Mouse (Mus musculus): ENCODE results near the gene Abca4.

The Abca4 gene

GRCm38 (mm10) chr3:122109461-122109860 is 65.2 kb downstream of the Abca4 start:
- CTCF ChIA-PET: no interaction called here

DNA sequence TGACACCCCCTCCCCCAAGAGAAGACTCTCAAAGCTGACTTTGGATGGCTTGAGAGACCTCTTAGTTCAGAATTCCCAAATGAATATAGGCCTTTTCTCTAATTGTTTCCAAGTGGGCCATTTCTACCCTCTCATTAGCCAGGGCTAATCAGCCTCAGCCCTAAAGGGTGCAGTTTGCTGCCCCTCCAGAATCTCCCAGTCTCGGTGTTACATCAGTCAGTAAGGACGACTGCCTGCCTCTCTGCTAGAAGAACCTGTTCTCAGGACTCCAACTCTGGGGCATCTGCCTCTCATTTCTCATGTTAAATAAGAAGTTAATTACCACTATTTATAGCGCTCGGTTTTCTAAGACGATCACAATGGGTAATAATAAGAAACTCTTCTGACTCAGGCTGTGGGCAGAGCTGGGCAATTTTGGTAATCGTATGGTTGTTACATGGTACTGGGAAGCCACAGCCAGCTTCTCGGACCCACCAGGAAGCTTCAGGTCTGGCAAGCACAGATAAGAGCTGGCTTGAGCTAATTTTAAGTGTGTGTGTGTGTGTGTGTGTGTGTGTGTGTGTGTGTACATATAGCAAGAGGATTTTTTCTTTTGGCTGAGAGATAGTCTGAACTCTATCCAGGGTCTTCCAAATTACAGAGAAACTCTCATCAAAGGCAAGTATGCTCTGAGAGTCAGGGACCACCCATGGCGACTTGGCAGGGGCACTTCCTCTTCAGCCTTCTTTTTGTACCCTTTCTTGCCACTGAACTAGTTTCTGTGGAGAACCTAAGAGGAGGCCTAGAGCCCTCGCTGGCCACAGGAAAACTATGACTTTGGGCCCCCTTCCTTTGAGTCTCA is 67.1 kb downstream of the Abca4 start:
- CTCF ChIA-PET: no interaction called here

DNA sequence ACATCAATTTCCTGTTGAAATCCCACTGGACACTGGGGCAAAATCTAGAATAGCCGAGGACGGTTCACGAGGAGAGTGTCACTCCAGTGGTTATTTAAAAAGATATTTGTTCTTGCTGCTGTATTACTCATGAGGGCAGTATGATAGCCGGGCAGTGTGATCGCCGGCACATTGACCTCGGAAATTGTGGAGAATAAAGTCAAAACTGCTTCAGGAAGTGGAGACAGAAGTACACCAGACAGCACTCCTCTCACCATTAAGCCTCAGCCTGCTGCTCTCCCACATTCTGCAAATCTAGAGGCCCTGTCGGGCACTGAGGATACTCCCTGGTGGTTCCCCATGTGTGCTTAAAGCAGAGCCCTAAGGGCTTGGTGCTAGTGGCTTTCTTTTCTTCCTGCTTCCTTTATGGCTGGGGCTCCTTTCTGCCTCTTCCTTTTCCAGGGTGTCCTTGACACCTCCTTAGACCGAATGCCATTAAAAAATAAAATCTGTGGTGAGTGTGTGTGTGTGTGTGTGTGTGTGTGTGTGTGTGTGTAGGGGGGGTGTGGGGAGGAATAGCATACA is 74.5 kb downstream of the Abca4 start:
- CTCF ChIA-PET: no interaction called here

DNA sequence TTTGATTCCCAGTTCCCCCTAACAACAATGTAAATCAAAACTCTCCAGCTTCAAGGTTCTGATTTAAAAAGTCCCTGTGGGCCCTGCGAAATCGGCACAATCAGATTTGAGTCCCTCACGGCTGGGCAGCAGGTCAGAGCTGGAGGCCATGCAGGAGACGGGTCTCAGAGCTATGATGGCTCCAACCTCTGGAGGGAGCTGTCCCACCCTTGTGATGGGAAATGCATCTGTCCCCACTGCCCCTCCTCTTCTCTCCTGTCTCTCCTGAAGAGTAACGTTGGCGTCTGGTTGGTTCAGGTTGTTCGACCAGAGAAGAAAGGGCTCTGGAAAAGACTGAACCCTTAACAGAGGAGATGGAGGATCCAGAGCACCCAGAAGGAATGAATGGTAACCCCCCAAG is 75.5 kb downstream of the Abca4 start:
- CTCF ChIA-PET: no interaction called here

DNA sequence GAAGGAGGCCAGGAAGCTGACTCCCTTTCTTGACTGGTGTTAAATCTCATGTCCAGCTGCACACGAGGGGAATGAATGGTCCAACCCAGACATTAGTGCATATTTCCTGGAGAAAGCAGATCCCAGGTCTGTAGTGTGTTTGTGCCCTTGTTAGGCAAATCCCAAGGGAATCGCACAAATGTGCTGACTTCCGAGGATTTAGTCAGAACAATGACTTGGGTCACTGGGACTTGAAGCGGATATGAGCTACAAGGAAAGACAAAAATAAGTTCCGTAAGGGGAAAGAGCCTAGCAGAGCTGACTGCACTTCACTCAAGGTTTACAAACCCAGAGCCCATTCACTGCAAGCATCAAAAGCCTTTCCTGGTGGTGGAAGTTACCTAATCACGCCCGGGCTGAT is 76.0 kb downstream of the Abca4 start:
- CTCF ChIA-PET: no interaction called here

DNA sequence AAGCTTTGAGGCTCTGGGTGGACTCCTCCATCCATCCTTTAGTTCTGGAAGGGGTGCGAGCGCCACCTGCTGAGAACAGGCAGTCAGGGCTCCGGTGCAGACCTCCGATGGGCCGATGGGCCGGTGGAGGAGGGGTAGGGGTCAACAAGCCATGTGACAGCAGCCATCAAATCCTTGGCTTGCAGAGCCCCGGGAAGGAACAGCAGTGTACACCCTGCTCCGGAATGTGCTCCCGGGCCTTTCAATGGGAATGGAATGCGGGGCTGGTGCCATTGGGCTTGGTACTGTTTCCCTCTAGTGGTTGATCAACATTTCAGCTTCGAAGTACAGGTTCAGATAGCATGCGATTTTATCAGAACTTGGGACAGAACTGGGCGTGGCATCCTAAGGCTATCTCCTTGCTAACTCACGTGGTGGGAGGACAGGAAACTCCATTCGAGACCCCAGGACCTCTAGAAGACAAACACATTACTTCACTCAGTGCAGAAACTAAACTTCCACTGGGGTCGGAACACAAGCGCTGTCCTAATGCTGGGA is 78.0 kb downstream of the Abca4 start:
- CTCF ChIA-PET: interaction anchor here (1.0 kb wide), 1 partner anchor 9 kb away, joined by 3 read pairs; no protein-coding TSS in a partner anchor

- CTCF ChIA-PET: interaction anchor here (1.0 kb wide), 1 partner anchor 10 kb away, joined by 3 read pairs; no protein-coding TSS in a partner anchor
Observed at GRCm38 (mm10) chr3:122122838-122123237, 78.6 kb downstream of the Abca4 start.

- CTCF ChIA-PET: no interaction called here
Observed at GRCm38 (mm10) chr3:122128999-122129493, 84.8 kb downstream of the Abca4 start.

DNA sequence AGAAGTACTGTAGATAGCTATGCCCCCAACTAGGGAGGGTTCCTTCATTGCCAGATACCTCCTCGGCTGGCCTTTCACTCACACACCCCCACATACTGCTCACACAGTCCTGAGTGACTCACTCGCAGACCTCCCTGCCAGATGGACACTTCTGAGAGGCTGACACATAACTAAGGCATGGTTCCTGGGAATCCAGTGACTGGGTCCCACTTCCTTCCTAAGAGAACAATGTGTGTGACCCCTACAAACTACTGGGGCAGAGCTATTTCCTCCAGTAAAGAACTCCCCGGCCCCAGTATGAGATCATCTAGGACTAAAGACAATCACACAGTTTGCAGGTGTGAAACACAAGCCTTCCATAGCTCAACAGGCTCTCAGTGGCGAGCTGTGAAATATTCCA is 86.5 kb downstream of the Abca4 start:
- CTCF ChIA-PET: no interaction called here

GRCm38 (mm10) chr3:122131633-122132032 is 87.4 kb downstream of the Abca4 start:
- CTCF ChIA-PET: no interaction called here

DNA sequence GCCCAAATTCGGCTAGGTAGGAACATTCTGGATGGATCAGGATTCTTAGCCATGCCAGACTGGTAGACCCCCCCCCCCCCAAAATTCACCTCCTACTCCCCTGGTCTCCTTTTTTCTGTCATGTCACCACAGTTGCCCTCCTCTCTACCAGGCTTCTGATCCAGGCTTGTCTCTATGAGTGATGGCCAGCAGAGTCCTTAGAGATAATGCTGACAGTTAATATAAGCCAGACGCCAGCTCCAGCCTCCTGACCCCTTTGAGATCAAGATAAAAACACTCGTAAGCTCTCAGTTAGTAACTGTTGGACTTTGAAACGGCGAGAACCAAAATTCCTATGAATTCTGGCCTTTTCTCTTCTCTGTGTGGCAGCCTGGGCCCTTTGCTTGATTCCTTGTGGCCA is 89.0 kb downstream of the Abca4 start:
- CTCF ChIA-PET: no interaction called here

- CTCF ChIA-PET: no interaction called here
Observed at GRCm38 (mm10) chr3:122133840-122134239, 89.6 kb downstream of the Abca4 start.

- CTCF ChIA-PET: interaction anchor here (1.0 kb wide), 1 partner anchor 13 kb away, joined by 3 read pairs; no protein-coding TSS in a partner anchor
Observed at GRCm38 (mm10) chr3:122140589-122141400, 96.6 kb downstream of the Abca4 start.

DNA sequence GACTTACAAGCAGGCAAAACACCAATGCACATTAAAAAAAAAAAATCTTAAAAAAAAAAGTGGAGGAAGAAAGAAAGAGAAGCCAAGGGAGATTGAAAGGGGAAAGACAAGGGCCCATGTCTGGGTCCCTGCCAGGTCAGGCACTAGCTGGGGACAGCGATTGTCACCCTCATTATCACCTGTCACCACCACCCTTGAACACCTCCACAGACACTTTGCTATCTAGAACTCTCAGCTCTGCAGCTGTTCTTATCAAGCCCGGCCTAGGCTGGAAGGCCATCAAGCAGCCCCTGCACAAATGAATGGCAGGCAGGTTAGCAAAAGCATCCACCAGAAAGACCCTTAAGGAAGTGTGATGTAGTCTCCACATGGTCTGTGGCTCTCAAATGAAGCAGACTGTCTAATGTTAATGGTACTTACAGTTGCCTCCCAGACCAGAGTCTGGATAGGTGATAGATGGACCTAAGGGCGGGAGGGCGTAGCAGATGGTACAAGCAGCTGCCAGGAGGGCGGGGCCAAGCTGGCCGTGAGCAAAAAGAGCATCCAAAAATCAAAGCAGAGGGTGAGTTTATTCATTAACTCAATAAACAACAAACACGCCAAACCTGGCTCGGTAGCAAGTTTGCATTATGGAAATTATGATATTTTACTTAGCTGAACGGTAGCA is 98.1 kb downstream of the Abca4 start:
- CTCF ChIA-PET: no interaction called here

DNA sequence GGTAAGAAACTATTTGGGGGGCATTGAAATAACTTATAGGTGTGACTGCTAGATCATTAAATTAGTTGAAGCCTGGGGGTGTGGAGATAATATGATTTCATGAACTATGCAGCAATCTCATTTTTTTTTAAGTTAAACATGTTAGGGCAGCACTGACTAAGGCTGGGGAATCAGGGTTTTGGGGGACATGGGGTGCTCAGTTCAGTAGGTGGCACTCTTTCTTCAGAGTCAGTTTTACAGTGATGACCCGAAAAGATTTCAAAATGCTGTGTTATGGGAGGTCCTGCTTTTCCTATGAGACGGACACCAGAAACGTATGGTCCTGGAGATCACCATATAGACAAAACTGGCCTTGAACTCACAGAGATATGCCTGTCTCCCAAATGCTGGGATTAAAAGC is 99.2 kb downstream of the Abca4 start:
- CTCF ChIA-PET: no interaction called here

DNA sequence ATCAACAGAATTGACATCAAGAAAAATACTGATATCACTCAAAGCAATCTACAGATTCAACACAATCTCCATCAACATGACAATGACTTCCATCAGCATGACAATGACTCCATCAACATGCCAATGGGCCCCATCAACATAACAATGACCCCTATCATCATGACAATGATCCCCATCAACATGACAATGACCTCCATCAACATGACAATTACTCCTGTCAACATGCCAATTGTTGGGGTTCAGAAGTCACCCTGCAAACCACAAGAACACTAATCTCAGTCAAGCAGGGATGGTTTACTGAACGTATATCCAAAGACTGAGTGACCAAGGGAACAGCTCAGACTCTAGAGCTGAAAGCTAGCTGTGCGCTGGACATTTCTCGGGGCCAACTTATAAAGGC is 101.2 kb downstream of the Abca4 start:
- CTCF ChIA-PET: no interaction called here

DNA sequence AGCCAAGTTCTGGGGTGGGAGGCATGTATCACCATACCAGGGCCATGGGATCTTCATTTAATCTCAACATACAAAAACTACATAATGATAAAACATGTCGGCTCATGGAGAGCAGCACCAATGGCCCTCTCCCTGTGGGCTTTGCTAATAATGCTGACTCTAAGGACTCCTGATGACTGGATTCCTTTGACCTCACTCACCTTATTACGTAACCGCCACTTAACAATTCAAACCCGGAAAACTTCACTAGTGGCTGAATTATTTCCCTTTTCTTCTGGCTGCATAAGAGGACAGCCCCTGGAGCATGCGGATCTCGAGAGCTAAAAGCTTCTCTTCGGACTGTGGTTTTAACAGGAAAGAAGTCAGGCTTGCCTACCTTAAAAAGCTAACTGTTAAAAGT is 106.6 kb downstream of the Abca4 start:
- CTCF ChIA-PET: no interaction called here

DNA sequence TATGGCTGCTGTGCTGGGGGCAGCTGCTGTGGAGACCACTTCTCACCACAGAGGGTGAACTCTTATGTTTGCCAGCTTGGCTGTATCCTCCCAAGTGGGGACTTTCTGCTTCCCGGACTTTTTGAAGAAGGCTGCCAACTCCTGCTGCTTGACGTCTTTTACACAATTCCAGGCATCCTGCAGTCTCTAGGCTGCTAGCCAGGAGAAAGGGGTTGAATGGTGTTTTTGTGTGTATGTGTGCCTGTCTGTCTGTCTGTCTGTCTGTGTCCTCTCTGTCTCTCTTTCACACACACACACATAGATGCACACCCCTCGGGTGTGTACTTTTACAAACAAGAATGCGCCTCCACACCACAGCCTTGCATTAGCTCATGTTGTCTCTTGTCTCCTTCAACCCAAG is 108.2 kb downstream of the Abca4 start:
- CTCF ChIA-PET: no interaction called here

DNA sequence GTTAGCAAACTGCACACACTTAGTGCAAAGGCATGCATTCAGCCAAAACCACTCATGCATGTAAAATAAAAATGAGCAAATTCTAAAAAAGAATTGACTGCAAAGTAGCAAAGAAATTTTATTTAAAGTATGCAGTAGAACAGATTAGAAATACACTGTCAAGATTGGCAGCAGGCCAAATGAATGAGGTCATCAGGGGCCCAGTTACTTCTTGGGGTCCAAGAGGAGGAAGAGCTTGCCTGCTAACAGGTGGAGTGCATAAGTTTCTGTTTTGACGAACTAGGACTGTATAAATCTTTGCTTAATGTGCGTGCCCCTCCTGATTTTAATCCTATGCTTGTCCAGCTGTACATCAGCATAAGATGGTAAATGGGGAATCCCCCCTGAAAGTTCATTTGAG is 109.8 kb downstream of the Abca4 start:
- CTCF ChIA-PET: no interaction called here

DNA sequence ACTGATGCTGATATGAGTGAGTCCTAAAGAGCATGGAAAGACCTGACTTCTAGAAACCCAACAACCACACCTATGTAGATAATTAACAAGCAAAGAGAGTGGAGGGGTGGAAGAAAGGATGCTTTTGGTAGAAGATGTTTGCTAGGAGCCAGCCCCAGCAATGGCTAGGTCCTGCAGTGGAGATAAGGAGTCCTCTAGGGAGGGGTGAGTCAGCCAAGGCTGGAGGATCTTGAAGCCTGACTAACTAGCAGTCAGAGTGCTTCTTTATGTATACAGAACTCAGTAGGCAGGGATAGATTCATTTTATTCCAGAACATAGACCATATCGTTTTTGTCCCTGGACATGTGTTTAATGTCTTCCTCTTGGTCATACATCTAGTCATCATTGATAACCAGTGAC is 115.2 kb downstream of the Abca4 start:
- CTCF ChIA-PET: no interaction called here

DNA sequence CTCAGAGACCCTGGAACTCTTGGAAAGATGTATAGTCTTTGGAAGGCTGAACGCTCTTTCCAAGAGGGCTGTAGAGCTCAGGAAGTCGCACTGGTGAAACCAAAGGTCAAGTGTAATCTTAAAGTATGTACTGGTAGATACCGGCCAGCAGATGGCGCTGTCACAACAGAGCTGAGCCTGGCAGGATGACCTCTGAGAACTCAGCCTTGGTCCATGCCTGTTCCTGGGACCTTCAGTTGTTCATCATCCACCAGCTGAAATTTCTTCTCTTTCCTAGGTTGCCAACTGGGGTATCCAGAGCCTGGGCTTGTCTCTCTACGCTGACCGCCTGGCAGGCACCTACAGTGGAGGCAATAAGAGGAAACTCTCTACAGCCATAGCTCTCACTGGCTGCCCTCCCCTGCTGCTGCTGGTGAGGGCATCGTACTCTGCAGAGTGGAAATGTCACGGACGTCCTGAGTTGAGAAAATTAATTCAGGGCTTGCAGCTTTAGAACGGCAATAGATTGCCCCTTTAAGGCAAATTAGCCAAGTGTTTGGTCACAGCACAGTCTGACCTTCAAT is 125.5 kb downstream of the Abca4 start:
- CTCF ChIA-PET: no interaction called here
